Mouse (Mus musculus) liver, postnatal 0 days (tissue): ENCODE measurements around the gene Nexn.

ENCODE experiments used
- CTCF ChIP-seq: sonication (generic); IDR thresholded peaks from 2 replicates; pipeline ENCODE4 v1.5.1; 2016; ENCODE audit warnings: antibody characterized with exemption, low read depth
- EP300 ChIP-seq: IDR thresholded peaks from 2 replicates; pipeline ENCODE4 v1.6.1; 2016; ENCODE audit warnings: antibody characterized with exemption, low read depth, mild to moderate bottlenecking

GRCm38 (mm10) chr3:152264374-152264773 lies 1.8 kb downstream of the Nexn start:
- no peak for TF ChIP-seq CTCF
- no peak for TF ChIP-seq EP300
